Mouse (Mus musculus) C2C12 (cell line): Measurements from ENCODE around the gene Grifin.

Source experiments
- CTCF ChIP-seq: IDR thresholded peaks from one replicate; pipeline ENCODE4 v1.5.1; 2011; ENCODE audit not compliant: control insufficient read depth, insufficient read depth, insufficient read length
- MYOD1 ChIP-seq: IDR thresholded peaks from one replicate; pipeline ENCODE4 v1.6.1; 2011; ENCODE audit warnings: low read depth; ENCODE audit not compliant: control insufficient read depth, insufficient read length
- MYOG ChIP-seq: IDR thresholded peaks from one replicate; pipeline ENCODE4 v1.6.1; 2011; ENCODE audit not compliant: control insufficient read depth, insufficient read length; ENCODE audit errors: extremely low read depth
- USF1 ChIP-seq: IDR thresholded peaks from one replicate; pipeline ENCODE4 v1.6.1; 2011; ENCODE audit warnings: low read depth, mild to moderate bottlenecking, control low read depth, moderate library complexity

DNA sequence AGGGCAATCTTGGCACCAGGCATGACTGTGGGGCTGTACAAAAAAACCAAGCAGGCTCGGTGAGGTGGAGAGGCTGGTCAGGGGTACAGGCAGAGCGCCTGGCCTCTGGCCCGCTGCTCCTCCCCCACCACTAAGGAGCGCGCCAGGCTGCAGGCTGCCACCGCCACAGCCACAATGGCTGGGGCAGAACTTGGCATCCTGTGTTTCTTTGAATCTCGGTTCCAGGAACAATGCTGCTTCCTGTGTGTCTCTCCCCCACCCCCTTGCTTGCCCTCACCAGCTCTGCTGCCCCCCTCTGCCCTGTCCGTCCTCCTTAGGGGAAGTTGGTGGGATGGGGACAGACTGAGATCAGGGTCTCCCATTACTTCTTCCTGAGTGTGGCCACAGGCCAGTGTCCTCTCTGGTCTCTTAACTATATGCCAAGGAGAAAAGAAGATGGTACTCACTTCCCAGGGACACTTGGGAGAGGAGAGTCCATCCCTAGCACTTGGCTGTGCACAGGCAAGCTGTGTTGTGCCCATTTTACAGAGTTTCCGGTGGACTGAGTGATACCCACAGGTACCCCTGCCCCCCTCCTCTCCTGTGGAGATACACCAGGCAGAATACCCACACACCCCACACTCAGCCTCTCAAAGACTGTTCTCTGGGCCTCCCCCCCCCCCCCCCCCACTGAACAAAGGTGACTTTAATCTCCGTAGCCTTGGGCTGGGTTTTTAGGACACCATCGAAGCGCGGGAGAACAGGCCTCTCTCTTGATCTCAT is 44.8 kb upstream of the Grifin start:
- TF ChIP-seq MYOG (no peak), USF1 (no peak), MYOD1 (no peak), CTCF (no peak)
